Mouse (Mus musculus): ENCODE measurements around the gene Osbp2. TPM values are rescaled to one million over a fixed set of nuclear protein-coding genes. Genes with fewer than 3 reads are reported as not detected.

Osbp2 gene
- polyA plus RNA-seq, 1 experiment from 2014 or later: 2.0 TPM

DNA sequence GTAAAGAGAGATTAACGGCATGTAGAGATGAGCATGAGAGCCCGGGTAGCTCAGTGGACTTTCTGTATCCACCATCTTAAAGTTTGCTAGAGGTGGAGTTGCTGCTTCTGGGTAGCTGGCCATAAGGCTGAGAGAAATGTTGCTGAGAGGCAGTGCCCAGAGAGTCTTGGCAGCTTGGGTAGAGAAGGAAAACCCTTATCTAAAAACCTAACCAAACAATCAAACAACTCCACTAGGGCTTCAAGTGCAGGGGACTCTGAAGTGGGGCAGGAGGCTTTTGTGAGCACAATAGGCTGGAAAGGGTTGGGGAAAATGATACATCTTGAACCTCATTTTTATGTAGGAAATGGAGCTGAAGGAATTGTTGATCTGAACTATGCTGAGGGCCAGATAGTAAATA is 177.4 kb downstream of the Osbp2 start:
- Histone ChIP-seq H3K4me1 (replicated peaks; ENCODE audit: control insufficient read depth, insufficient read depth, low read length) (no peaks in the 10 kb centered on the region), H3K36me3 (ENCODE audit: control insufficient read depth, insufficient read depth, low read length) (peaks cover 16% of the 10 kb centered on the region; the same call in 1 of the 2 replicates)

DNA sequence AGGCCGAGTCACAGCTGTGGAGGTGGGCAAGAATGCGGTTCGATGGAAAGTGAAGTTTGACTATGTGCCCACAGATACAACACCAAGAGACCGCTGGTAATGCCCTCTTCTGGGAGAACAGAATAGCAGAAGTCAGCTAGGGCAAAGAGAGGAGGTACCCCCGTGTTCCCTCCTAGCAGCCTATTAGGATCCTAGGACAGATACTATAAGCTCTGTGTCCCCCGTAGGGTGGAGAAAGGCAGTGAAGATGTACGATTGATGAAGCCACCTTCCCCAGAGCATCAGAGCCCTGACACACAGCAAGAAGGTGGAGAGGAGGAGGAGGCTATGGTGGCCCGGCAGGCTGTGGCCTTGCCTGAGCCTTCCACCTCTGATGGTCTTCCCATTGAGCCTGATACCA is 178.3 kb downstream of the Osbp2 start:
- Histone ChIP-seq H3K4me3 (ENCODE audit: low read depth, low read length) (no peak overlapping the region), H3K4me2 (ENCODE audit: low read depth, low read length, severe bottlenecking) (no peak overlapping the region), H3K27ac (ENCODE audit: low read depth, low read length) (no peak overlapping the region), H3K9me3 (ENCODE audit: control insufficient read depth, low read length) (no peaks in the 10 kb centered on the region), H3K27me3 (ENCODE audit: control insufficient read depth, insufficient read depth, low read length) (no peaks in the 10 kb centered on the region), H3K4me1 (replicated peaks; ENCODE audit: control insufficient read depth, insufficient read depth, low read length) (no peaks in the 10 kb centered on the region), H3K36me3 (ENCODE audit: control insufficient read depth, insufficient read depth, low read length) (peaks cover 16% of the 10 kb centered on the region), H3K9ac (ENCODE audit: low read length) (no peak overlapping the region)
- WGBS: 88% methylated on average over 8 of the region's 8 CpGs
- ATAC-seq (replicated peaks; ENCODE audit: low FRiP score) (no peak), DNase-seq (ENCODE audit: low spot score) (no peak)

More for the DNA sequence above, 177.4 kb downstream of the Osbp2 start:
- Histone ChIP-seq H3K27ac (ENCODE audit: low read depth, low read length) (no peak overlapping the region), H3K4me2 (ENCODE audit: low read depth, low read length, severe bottlenecking) (no peak overlapping the region), H3K4me3 (ENCODE audit: low read depth, low read length) (no peak overlapping the region), H3K9ac (ENCODE audit: low read length) (no peak overlapping the region), H3K27me3 (ENCODE audit: control insufficient read depth, insufficient read depth, low read length) (no peaks in the 10 kb centered on the region), H3K9me3 (ENCODE audit: control insufficient read depth, low read length) (no peaks in the 10 kb centered on the region)
- WGBS: 90% methylated on average over 2 of the region's 2 CpGs
- no peak for ATAC-seq (replicated peaks; ENCODE audit: low FRiP score)
- DNase-seq (ENCODE audit: low spot score): no peak

DNA sequence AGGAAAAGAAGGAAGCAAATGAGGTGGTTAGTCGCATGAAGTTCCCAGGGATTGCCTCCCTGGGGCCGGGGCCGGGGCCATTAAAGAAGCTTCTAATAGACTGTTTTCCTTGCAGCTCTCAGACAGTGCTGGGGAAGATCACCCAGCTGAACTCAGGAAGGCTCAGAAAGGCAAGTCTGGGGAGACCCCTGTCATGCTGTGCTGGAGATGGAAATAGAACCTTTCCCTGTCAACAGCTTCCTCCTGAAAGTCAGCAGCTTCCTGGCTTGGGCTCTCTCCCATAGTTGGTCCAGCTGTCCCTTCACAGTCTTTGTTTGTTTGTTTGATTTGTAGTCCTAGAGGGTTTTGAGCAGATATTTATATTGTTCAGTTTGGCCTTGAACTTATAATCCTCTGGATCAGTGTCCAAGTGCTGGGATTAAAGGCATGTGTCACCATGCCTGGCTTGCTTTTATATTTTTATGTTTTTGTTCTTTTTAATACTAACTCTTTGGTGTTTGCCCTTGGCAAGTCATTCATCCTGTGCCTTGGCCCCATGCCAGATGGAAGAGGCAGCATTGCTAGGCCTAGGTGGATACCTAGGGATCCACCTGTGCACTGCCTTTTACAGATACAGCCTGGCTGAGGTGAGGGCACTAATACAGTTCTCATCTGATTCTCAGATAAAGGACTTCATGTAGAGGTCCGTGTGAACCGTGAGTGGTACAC is 178.8 kb downstream of the Osbp2 start:
- no peak for DNase-seq (ENCODE audit: low spot score)
- Histone ChIP-seq H3K27me3 (ENCODE audit: control insufficient read depth, insufficient read depth, low read length) (no peaks in the 10 kb centered on the region), H3K27ac (ENCODE audit: low read depth, low read length) (no peak overlapping the region), H3K4me3 (ENCODE audit: low read depth, low read length) (no peak overlapping the region), H3K4me2 (ENCODE audit: low read depth, low read length, severe bottlenecking) (no peak overlapping the region), H3K36me3 (ENCODE audit: control insufficient read depth, insufficient read depth, low read length) (peaks cover 16% of the 10 kb centered on the region), H3K9me3 (ENCODE audit: control insufficient read depth, low read length) (no peaks in the 10 kb centered on the region), H3K9ac (ENCODE audit: low read length) (no peak overlapping the region), H3K4me1 (replicated peaks; ENCODE audit: control insufficient read depth, insufficient read depth, low read length) (no peaks in the 10 kb centered on the region)
- ATAC-seq (replicated peaks; ENCODE audit: low FRiP score): no peak
- 90% methylated on average over 5 of the region's 5 CpGs for WGBS

DNA sequence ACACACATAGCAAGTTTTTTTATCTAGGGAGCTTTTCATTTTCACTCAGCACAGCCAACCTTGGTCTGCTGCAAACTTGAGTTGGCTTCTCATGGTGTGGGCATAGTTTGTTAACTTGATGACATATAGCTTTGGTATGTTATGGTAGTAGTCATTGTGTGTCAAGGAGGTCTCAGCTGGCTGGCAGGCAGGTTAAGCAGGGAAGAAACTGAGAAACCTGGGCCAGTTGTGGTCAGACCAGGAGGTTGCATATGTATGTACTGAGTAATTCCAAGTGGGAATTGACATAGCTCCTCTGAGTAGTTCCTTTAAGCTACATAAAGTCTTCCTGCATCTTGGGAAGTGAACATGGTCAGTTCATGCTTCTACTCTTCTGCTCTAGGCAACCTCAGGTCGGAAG is 179.5 kb downstream of the Osbp2 start:
- DNase-seq (ENCODE audit: low spot score) (no peak), ATAC-seq (replicated peaks; ENCODE audit: low FRiP score) (no peak)
- Histone ChIP-seq H3K27me3 (ENCODE audit: control insufficient read depth, insufficient read depth, low read length) (no peaks in the 10 kb centered on the region), H3K4me1 (replicated peaks; ENCODE audit: control insufficient read depth, insufficient read depth, low read length) (no peaks in the 10 kb centered on the region), H3K36me3 (ENCODE audit: control insufficient read depth, insufficient read depth, low read length) (peaks cover 16% of the 10 kb centered on the region), H3K9ac (ENCODE audit: low read length) (no peak overlapping the region), H3K4me3 (ENCODE audit: low read depth, low read length) (no peak overlapping the region), H3K9me3 (ENCODE audit: control insufficient read depth, low read length) (no peaks in the 10 kb centered on the region), H3K27ac (ENCODE audit: low read depth, low read length) (no peak overlapping the region), H3K4me2 (ENCODE audit: low read depth, low read length, severe bottlenecking) (no peak overlapping the region)
- WGBS: 84% methylated on average over 1 of the region's 1 CpGs

DNA sequence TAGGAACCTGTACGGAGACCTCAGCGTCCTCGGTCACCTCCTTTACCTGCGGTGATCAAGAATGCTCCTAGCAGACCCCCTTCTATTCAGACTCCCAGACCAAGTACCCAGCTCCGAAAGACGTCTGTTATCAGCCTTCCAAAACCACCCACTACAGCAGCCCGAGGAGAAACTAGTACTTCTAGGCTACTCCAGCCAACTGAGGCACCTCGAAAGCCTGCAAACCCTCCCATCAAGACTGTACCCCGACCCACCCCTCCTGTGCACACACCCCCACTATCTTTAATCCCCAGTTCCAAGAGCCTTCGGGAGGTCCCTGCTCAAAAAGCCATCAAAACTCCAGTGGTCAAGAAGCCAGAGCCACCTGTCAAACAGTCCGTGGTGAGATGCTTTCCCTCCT is 180.0 kb downstream of the Osbp2 start:
- Histone ChIP-seq H3K27ac (ENCODE audit: low read depth, low read length) (no peak overlapping the region), H3K36me3 (ENCODE audit: control insufficient read depth, insufficient read depth, low read length) (peaks cover 16% of the 10 kb centered on the region), H3K9ac (ENCODE audit: low read length) (no peak overlapping the region), H3K9me3 (ENCODE audit: control insufficient read depth, low read length) (no peaks in the 10 kb centered on the region), H3K27me3 (ENCODE audit: control insufficient read depth, insufficient read depth, low read length) (no peaks in the 10 kb centered on the region), H3K4me1 (replicated peaks; ENCODE audit: control insufficient read depth, insufficient read depth, low read length) (no peaks in the 10 kb centered on the region), H3K4me3 (ENCODE audit: low read depth, low read length) (no peak overlapping the region), H3K4me2 (ENCODE audit: low read depth, low read length, severe bottlenecking) (no peak overlapping the region)
- no peak for ATAC-seq (replicated peaks; ENCODE audit: low FRiP score)
- DNase-seq (ENCODE audit: low spot score): no peak
- WGBS: 95% methylated on average over 11 of the region's 11 CpGs

DNA sequence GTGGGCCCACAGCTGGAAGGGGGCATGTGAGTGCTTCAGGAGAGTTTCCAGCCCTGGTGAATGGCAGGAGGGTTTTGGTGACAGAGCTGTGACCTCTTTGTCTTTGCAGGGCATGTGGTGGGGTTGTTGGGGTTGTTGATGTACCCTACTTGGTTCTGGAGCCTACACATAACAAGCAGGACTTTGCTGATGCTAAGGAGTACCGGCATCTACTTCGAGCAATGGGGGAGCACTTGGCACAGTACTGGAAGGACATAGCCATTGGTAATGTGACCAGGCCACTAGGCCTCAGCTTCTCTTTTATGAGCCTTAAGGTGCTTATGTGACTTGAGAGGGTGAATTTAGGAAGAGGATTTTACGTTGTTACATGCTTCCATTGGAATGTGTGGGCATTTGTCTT is 183.9 kb downstream of the Osbp2 start:
- no peaks in the 10 kb centered on the region for H3K4me1 ChIP-seq (replicated peaks; ENCODE audit: control insufficient read depth, insufficient read depth, low read length)
- peaks cover 13% of the 10 kb centered on the region for H3K36me3 ChIP-seq (ENCODE audit: control insufficient read depth, insufficient read depth, low read length)
- no peak overlapping the region for H3K4me2 ChIP-seq (ENCODE audit: low read depth, low read length, severe bottlenecking)
- no peak overlapping the region for H3K4me3 ChIP-seq (ENCODE audit: low read depth, low read length)
- no peak overlapping the region for H3K9ac ChIP-seq (ENCODE audit: low read length)
- 93% methylated on average over 3 of the region's 3 CpGs for WGBS
- DNase-seq (ENCODE audit: low spot score) (no peak), ATAC-seq (replicated peaks; ENCODE audit: low FRiP score) (no peak)
- H3K27ac ChIP-seq (ENCODE audit: low read depth, low read length): no peak overlapping the region
- no peaks in the 10 kb centered on the region for H3K9me3 ChIP-seq (ENCODE audit: control insufficient read depth, low read length)
- no peaks in the 10 kb centered on the region for H3K27me3 ChIP-seq (ENCODE audit: control insufficient read depth, insufficient read depth, low read length)

DNA sequence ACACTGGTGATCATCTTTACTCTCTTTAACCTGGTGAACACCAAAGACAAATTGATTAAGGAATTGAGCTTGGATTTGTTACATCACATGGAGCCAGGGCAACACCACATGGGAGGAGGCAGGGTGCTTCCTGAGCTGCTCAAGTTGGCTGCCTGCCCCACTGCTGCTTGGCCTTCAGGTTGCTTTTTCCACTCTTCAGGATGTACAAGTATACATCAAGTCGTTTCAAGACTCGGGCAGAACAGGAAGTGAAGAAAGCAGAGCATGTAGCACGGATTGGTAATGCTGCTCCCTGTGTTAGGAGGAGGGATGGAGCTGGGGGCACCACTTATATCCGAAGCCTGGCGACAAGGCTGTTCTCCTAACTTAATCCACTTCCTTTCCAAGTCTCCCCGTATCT is 186.5 kb downstream of the Osbp2 start:
- no peak overlapping the region for H3K4me2 ChIP-seq (ENCODE audit: low read depth, low read length, severe bottlenecking)
- no peak overlapping the region for H3K27ac ChIP-seq (ENCODE audit: low read depth, low read length)
- H3K9ac ChIP-seq (ENCODE audit: low read length): no peak overlapping the region
- no peak for DNase-seq (ENCODE audit: low spot score)
- H3K4me3 ChIP-seq (ENCODE audit: low read depth, low read length): no peak overlapping the region
- no peaks in the 10 kb centered on the region for H3K4me1 ChIP-seq (replicated peaks; ENCODE audit: control insufficient read depth, insufficient read depth, low read length)
- 91% methylated on average over 6 of the region's 6 CpGs for WGBS
- ATAC-seq (replicated peaks; ENCODE audit: low FRiP score): no peak
- no peaks in the 10 kb centered on the region for H3K9me3 ChIP-seq (ENCODE audit: control insufficient read depth, low read length)
- H3K27me3 ChIP-seq (ENCODE audit: control insufficient read depth, insufficient read depth, low read length): no peaks in the 10 kb centered on the region
- peaks cover 13% of the 10 kb centered on the region for H3K36me3 ChIP-seq (ENCODE audit: control insufficient read depth, insufficient read depth, low read length)

DNA sequence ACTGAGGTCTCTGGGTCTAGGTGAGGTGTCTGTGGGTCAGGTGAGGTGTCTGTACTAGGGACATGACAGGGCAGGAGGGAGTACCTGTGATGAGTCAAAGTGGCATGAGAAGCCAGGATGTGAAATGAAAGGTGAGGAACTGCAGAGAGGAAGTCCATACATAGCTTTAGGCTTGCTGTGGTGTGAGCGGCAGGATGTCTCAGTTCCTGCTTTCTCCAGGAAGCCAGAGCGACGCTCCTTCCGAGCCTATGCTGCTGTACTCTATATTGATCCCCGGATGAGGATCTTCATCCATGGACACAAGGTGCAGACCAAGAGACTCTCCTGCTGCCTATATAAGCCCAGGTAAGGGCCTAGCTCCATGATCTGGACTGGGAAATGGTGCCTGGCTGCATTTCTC is 187.3 kb downstream of the Osbp2 start:
- H3K36me3 ChIP-seq (ENCODE audit: control insufficient read depth, insufficient read depth, low read length): peaks cover 13% of the 10 kb centered on the region
- DNase-seq (ENCODE audit: low spot score) (no peak), ATAC-seq (replicated peaks; ENCODE audit: low FRiP score) (no peak)
- H3K4me3 ChIP-seq (ENCODE audit: low read depth, low read length): no peak overlapping the region
- H3K4me2 ChIP-seq (ENCODE audit: low read depth, low read length, severe bottlenecking): no peak overlapping the region
- no peak overlapping the region for H3K9ac ChIP-seq (ENCODE audit: low read length)
- no peaks in the 10 kb centered on the region for H3K9me3 ChIP-seq (ENCODE audit: control insufficient read depth, low read length)
- H3K27ac ChIP-seq (ENCODE audit: low read depth, low read length): no peak overlapping the region
- 91% methylated on average over 5 of the region's 5 CpGs for WGBS
- no peaks in the 10 kb centered on the region for H3K27me3 ChIP-seq (ENCODE audit: control insufficient read depth, insufficient read depth, low read length)
- no peaks in the 10 kb centered on the region for H3K4me1 ChIP-seq (replicated peaks; ENCODE audit: control insufficient read depth, insufficient read depth, low read length)

DNA sequence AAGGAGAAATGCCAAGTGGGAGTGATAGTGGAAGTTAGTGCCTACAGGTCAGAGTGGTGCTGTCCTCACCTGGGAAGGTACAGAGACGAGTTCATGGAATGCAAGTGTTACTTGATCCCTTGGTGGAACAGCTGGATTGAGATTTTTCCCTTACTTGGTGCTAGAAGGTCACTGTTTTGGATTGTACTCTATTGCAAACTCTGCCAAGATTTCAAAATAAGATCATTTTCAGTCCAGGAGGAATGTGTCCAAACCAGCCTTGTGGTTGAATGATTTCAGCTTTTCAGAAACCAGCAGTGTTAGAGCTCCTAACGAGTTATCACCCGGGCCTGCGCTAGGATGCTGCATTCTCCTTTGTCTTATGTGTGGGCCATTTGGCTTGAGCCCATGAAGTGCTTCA is 189.2 kb downstream of the Osbp2 start:
- Histone ChIP-seq H3K4me1 (replicated peaks; ENCODE audit: control insufficient read depth, insufficient read depth, low read length) (no peaks in the 10 kb centered on the region), H3K4me3 (ENCODE audit: low read depth, low read length) (no peak overlapping the region), H3K9ac (ENCODE audit: low read length) (no peak overlapping the region), H3K27me3 (ENCODE audit: control insufficient read depth, insufficient read depth, low read length) (no peaks in the 10 kb centered on the region), H3K27ac (ENCODE audit: low read depth, low read length) (no peak overlapping the region), H3K36me3 (ENCODE audit: control insufficient read depth, insufficient read depth, low read length) (peaks cover 13% of the 10 kb centered on the region; the same call in 1 of the 2 replicates), H3K9me3 (ENCODE audit: control insufficient read depth, low read length) (no peaks in the 10 kb centered on the region), H3K4me2 (ENCODE audit: low read depth, low read length, severe bottlenecking) (no peak overlapping the region)
- 88% methylated on average over 4 of the region's 4 CpGs for whole genome bisulfite sequencing
- DNase-seq (ENCODE audit: low spot score) (no peak), ATAC-seq (replicated peaks; ENCODE audit: low FRiP score) (no peak)
